ENCODE assay signal across 25 mouse cellular contexts in genomic region chr4:148782880-148783279, GRCm38 (mm10). TPM values are rescaled to one million over a fixed set of nuclear protein-coding genes. Genes with fewer than 3 reads are reported as not detected.
DNase-seq lines count a peak whose midpoint lies in the region; ATAC-seq lines count a peak whose summit lies in the region.
"Had no signal": no experiment of that assay in that cellular context is flagged by ENCODE, and none has a peak within 500 bp of the region (broad histone marks: within the 10 kb centered on the region; RNA-seq: fewer than 3 reads in every experiment).

No protein-coding gene starts in this region.

- H3K27ac ChIP-seq in heart, embryonic 12.5 days (ENCODE audit: poor library complexity, severe bottlenecking) = peak overlapping the region; percentile 86
- peak overlapping the region; percentile 90 for H3K27ac ChIP-seq in heart, embryonic 15.5 days
- H3K27ac ChIP-seq: embryonic facial prominence, embryonic 12.5 days; embryonic facial prominence, embryonic 15.5 days; gastrocnemius, adult 2 months; hindbrain, embryonic 12.5 days; hindbrain, embryonic 15.5 days had no signal

- no peak for DNase-seq in heart, adult 8-10 months (ENCODE audit: low spot score)
- no peak for DNase-seq in heart, postnatal 36 days
- DNase-seq in NIH3T3 (ENCODE audit: low read depth) = peak; percentile 44
- no peak for DNase-seq in kidney, postnatal 36 days
- no peak for DNase-seq in c-Kit-positive CD71-positive TER-119-positive erythroid progenitor cells, embryonic 14.5 days (ENCODE audit: low spot score)
- DNase-seq: adrenal gland, postnatal 10 days; adrenal gland, postnatal 36 days; B cell, adult 2 months; cerebellum, adult 11 months; cerebellum, adult 2 months; cerebellum, adult 9-11 months; cerebellum, postnatal 25 days; forebrain, postnatal 0 days; gastrocnemius, adult 2 months; gastrocnemius, postnatal 14 days; kidney, adult 2 months had no signal

- no peak overlapping the region for H3K4me3 ChIP-seq in heart, embryonic 12.5 days
- H3K4me3 ChIP-seq in heart, embryonic 15.5 days = no peak overlapping the region
- H3K4me3 ChIP-seq: embryonic facial prominence, embryonic 12.5 days; embryonic facial prominence, embryonic 15.5 days; gastrocnemius, adult 2 months; hindbrain, embryonic 12.5 days; hindbrain, embryonic 15.5 days had no signal

- no peaks in the 10 kb centered on the region for H3K9me3 ChIP-seq in heart, embryonic 12.5 days (replicated peaks)
- H3K9me3 ChIP-seq in heart, embryonic 15.5 days (replicated peaks) = no peaks in the 10 kb centered on the region
- H3K9me3 ChIP-seq: embryonic facial prominence, embryonic 12.5 days; embryonic facial prominence, embryonic 15.5 days; hindbrain, embryonic 12.5 days; hindbrain, embryonic 15.5 days had no signal

- WGBS in heart, embryonic 12.5 days = 75% methylated on average over 6 of the region's 6 CpGs
- 73% methylated on average over 6 of the region's 6 CpGs for WGBS in heart, embryonic 15.5 days

- no peak for ATAC-seq in heart, embryonic 12.5 days (ENCODE audit: insufficient number of reproducible peaks, low FRiP score)
- ATAC-seq in heart, embryonic 15.5 days (replicated peaks; ENCODE audit: insufficient number of reproducible peaks, insufficient read depth, low FRiP score, low read depth) = no peak
- ATAC-seq: CD4-positive, CD25-positive, alpha-beta regulatory T cell, adult 4 months; forebrain, embryonic 14.5 days; forebrain, postnatal 0 days; intestine, postnatal 0 days had no signal

- H3K4me1 ChIP-seq in heart, embryonic 12.5 days (replicated peaks) = peaks cover 63% of the 10 kb centered on the region
- H3K4me1 ChIP-seq in heart, embryonic 15.5 days (replicated peaks) = peaks cover 45% of the 10 kb centered on the region
- H3K4me1 ChIP-seq: embryonic facial prominence, embryonic 12.5 days; hindbrain, embryonic 15.5 days had no signal

- no peaks in the 10 kb centered on the region for H3K27me3 ChIP-seq in heart, embryonic 12.5 days (replicated peaks)
- 0 out of 2 replicates have a peak, but pooled peaks cover 2% of the 10 kb centered on the region for H3K27me3 ChIP-seq in heart, embryonic 15.5 days

- H3K36me3 ChIP-seq in heart, embryonic 12.5 days = no peaks in the 10 kb centered on the region
- H3K36me3 ChIP-seq in heart, embryonic 15.5 days = no peaks in the 10 kb centered on the region
- H3K36me3 ChIP-seq: embryonic facial prominence, embryonic 12.5 days; embryonic facial prominence, embryonic 15.5 days; hindbrain, embryonic 12.5 days; hindbrain, embryonic 15.5 days had no signal

- intact Hi-C loops in heart, postnatal 36 days (cut with DNase I) = no loop called here

- no peak overlapping the region for H3K9ac ChIP-seq in heart, embryonic 12.5 days
- no peak overlapping the region for H3K9ac ChIP-seq in heart, embryonic 15.5 days
- H3K9ac ChIP-seq: embryonic facial prominence, embryonic 12.5 days; embryonic facial prominence, embryonic 15.5 days; forebrain, postnatal 0 days; hindbrain, embryonic 12.5 days; hindbrain, embryonic 15.5 days had no signal

- H3K4me2 ChIP-seq in heart, embryonic 12.5 days = no peak overlapping the region
- no peak overlapping the region for H3K4me2 ChIP-seq in heart, embryonic 15.5 days
- H3K4me2 ChIP-seq: embryonic facial prominence, embryonic 12.5 days; embryonic facial prominence, embryonic 15.5 days; hindbrain, embryonic 12.5 days; hindbrain, embryonic 15.5 days had no signal

RNA-seq across cellular contexts. Expression of gene Casz1, which starts 21.3 kb away (rescaled TPM):
- polyA plus RNA-seq in heart, embryonic 12.5 days (2016; fragmentation: Nextera tagmentation; extraction: Ambion mirVana) = 23.6 and 26.1 TPM in 2 replicates
- total RNA-seq in heart, adult 8-10 months (2022) = 10 to 100 TPM; 40.6 to 49.5 (median 47.3) TPM
- 20.7 and 22.6 TPM in 2 replicates for polyA plus RNA-seq in heart, embryonic 15.5 days (2015; fragmentation: Nextera tagmentation; extraction: Ambion mirVana)
- total RNA-seq in heart, postnatal 36 days (2021) = 10 to 100 TPM; 38.7 to 45.3 TPM
